Mouse (Mus musculus) neural tube, embryonic 13.5 days (tissue): ENCODE data around the gene H2-M5. TPM values are rescaled to one million over a fixed set of nuclear protein-coding genes. Genes with fewer than 3 reads are reported as not detected.

Experiments
- ATAC-seq: fragments of 200-750 bp; cut with Nextera tagmentation; 2 replicates; pipeline ENCODE4 v1.8.0; 2017; ENCODE audit warnings: low read depth, mild to moderate bottlenecking, moderate TSS enrichment, moderate library complexity
- H3K27ac ChIP-seq: fragments of 300-500 bp; sonication (generic); replicated peaks from 2 replicates; pipeline ENCODE4 v1.5.1; 2015; ENCODE audit warnings: moderate library complexity, mild to moderate bottlenecking, inconsistent platforms
- H3K27me3 ChIP-seq: fragments of 300-500 bp; sonication (generic); 2 replicates; pipeline ENCODE4 v1.6.1; 2015; ENCODE audit warnings: mild to moderate bottlenecking, inconsistent platforms
- H3K36me3 ChIP-seq: fragments of 300-500 bp; sonication (generic); 2 replicates; pipeline ENCODE4 v1.6.1; 2015; ENCODE audit warnings: mild to moderate bottlenecking, inconsistent platforms
- H3K4me1 ChIP-seq: fragments of 300-500 bp; sonication (generic); replicated peaks from 2 replicates; pipeline ENCODE4 v1.6.1; 2015; ENCODE audit warnings: inconsistent platforms
- H3K4me2 ChIP-seq: fragments of 300-500 bp; sonication (generic); 2 replicates; pipeline ENCODE4 v1.6.1; 2015; ENCODE audit warnings: inconsistent platforms, mild to moderate bottlenecking, moderate library complexity
- H3K4me3 ChIP-seq: fragments of 300-500 bp; sonication (generic); 2 replicates; pipeline ENCODE4 v1.5.1; 2015; ENCODE audit warnings: mild to moderate bottlenecking, inconsistent platforms
- H3K9ac ChIP-seq: fragments of 300-500 bp; sonication (generic); 2 replicates; pipeline ENCODE4 v1.6.1; 2015; ENCODE audit warnings: moderate library complexity, mild to moderate bottlenecking, inconsistent platforms
- H3K9me3 ChIP-seq: fragments of 300-500 bp; sonication (generic); 2 replicates; pipeline ENCODE4 v1.6.1; 2016; ENCODE audit warnings: inconsistent platforms
- WGBS: fragments of 180-500 bp; shearing (Covaris S2); methylation state at CpG from one replicate; pipeline ENCODE4 v1.1.7; 2015; 5-methylcytosine and 5-hydroxymethylcytosine counted together
- polyA plus RNA-seq: library from polyadenylated mRNA; unstranded; fragments of >200 nt; fragmentation: Nextera tagmentation; extraction: Ambion mirVana; gene quantifications from 2 replicates; pipeline ENCODE4 v1.2.1, GENCODE M21; 2015

The H2-M5 gene
- polyA plus RNA-seq, 1 experiment from 2014 or later, result 2.3 TPM

GRCm38 (mm10) chr17:36942791-36943471 lies 46.4 kb downstream of the H2-M5 start, which contains the start of gene Rnf39:
TSS of gene Rnf39 (plus strand) at chr17:36942918.
- H3K27me3 ChIP-seq, result peaks cover 54% of the 10 kb centered on the region
- H3K9ac ChIP-seq, result peak within 1 kb of the TSS; percentile 70
- 2% methylated on average over 56 of the region's 59 CpGs for WGBS
- ATAC-seq, result no peak
- H3K4me2 ChIP-seq, result peak within 1 kb of the TSS; percentile 69
- no peaks in the 10 kb centered on the region for H3K36me3 ChIP-seq
- H3K4me3 ChIP-seq, result peak within 1 kb of the TSS; percentile 41
- no peaks in the 10 kb centered on the region for H3K9me3 ChIP-seq
- peaks cover 39% of the 10 kb centered on the region for H3K4me1 ChIP-seq
- H3K27ac ChIP-seq, result no peak within 1 kb of the TSS

- Histone ChIP-seq H3K27me3 (peaks cover 54% of the 10 kb centered on the region), H3K27ac (no peak overlapping the region), H3K9me3 (no peaks in the 10 kb centered on the region), H3K9ac (0 out of 2 replicates have a peak overlapping the region, but pooled peaks have one; percentile 70), H3K36me3 (no peaks in the 10 kb centered on the region), H3K4me3 (peak overlapping the region; percentile 41), H3K4me2 (peak overlapping the region; percentile 69), H3K4me1 (peaks cover 35% of the 10 kb centered on the region)
- WGBS, result 52% methylated on average over 10 of the region's 10 CpGs
- ATAC-seq, result no peak
Observed at GRCm38 (mm10) chr17:36942391-36942790, 46.9 kb downstream of the H2-M5 start.

- Histone ChIP-seq H3K4me3 (no peak overlapping the region), H3K4me2 (no peak overlapping the region), H3K27me3 (peaks cover 21% of the 10 kb centered on the region), H3K27ac (no peak overlapping the region), H3K36me3 (no peaks in the 10 kb centered on the region), H3K9me3 (no peaks in the 10 kb centered on the region), H3K9ac (no peak overlapping the region), H3K4me1 (peaks cover 7% of the 10 kb centered on the region)
- 86% methylated on average over 2 of the region's 2 CpGs for WGBS
- no peak for ATAC-seq
Observed at GRCm38 (mm10) chr17:36938056-36938455, 51.3 kb downstream of the H2-M5 start.

Other genes starting within 250 kb of the H2-M5 start
- gene H2-M10.5, start 216.6 kb downstream of the H2-M5 start, polyA plus RNA-seq, result not detected in 2 replicates
- gene H2-M10.6, start 177.4 kb downstream of the H2-M5 start, polyA plus RNA-seq, result not detected in 2 replicates
- 48.0 and 48.2 TPM in 2 replicates for gene Trim26, start 152.4 kb downstream of the H2-M5 start, polyA plus RNA-seq
- 0.43 and 0.61 TPM in 2 replicates for gene Trim15, start 122.3 kb downstream of the H2-M5 start, polyA plus RNA-seq
- 1.3 and 1.6 TPM in 2 replicates for gene Trim10, start 120.0 kb downstream of the H2-M5 start, polyA plus RNA-seq
- not detected in 2 replicates for gene Trim40, start 99.4 kb downstream of the H2-M5 start, polyA plus RNA-seq
- not detected in 2 replicates for gene Trim31, start 91.4 kb downstream of the H2-M5 start, polyA plus RNA-seq
- gene Rnf39, start 46.6 kb downstream of the H2-M5 start, polyA plus RNA-seq, result 1.1 and 1.3 TPM in 2 replicates
- gene Ppp1r11, start 37.8 kb downstream of the H2-M5 start, polyA plus RNA-seq, result 181 and 191 TPM in 2 replicates
- 71.7 and 72.7 TPM in 2 replicates for gene Znrd1, start 31.0 kb downstream of the H2-M5 start, polyA plus RNA-seq
- gene Znrd1as, start 30.9 kb downstream of the H2-M5 start, polyA plus RNA-seq, result 5.8 and 6.4 TPM in 2 replicates
- 0.31 TPM in 1 of 2 replicates, not detected in the other for gene 2410137M14Rik, start 8.3 kb downstream of the H2-M5 start, polyA plus RNA-seq
- 241 and 262 TPM in 2 replicates for gene Zfp57, start 11.6 kb upstream of the H2-M5 start, polyA plus RNA-seq
- gene Mog, start 33.9 kb upstream of the H2-M5 start, polyA plus RNA-seq, result 1.2 and 1.7 TPM in 2 replicates
- gene Gabbr1, start 56.4 kb upstream of the H2-M5 start, polyA plus RNA-seq, result 56.2 and 57.0 TPM in 2 replicates
- gene Olfr90, start 99.0 kb upstream of the H2-M5 start, polyA plus RNA-seq, result not detected in 2 replicates
- gene Olfr91, start 108.7 kb upstream of the H2-M5 start, polyA plus RNA-seq, result not detected in 2 replicates
- not detected in 2 replicates for gene Olfr92, start 130.6 kb upstream of the H2-M5 start, polyA plus RNA-seq
- not detected in 2 replicates for gene Olfr93, start 172.0 kb upstream of the H2-M5 start, polyA plus RNA-seq
- gene Ubd, start 204.4 kb upstream of the H2-M5 start, polyA plus RNA-seq, result not detected in 2 replicates
- not detected in 2 replicates for gene Olfr94, start 211.5 kb upstream of the H2-M5 start, polyA plus RNA-seq
- gene Olfr95, start 223.6 kb upstream of the H2-M5 start, polyA plus RNA-seq, result not detected in 2 replicates
- gene Olfr96, start 230.6 kb upstream of the H2-M5 start, polyA plus RNA-seq, result not detected in 2 replicates
- not detected in 2 replicates for gene Olfr97, start 247.8 kb upstream of the H2-M5 start, polyA plus RNA-seq